Mouse (Mus musculus) megakaryocyte progenitor cell, adult 5-6 weeks (primary cell): ENCODE measurements around the gene Spata17. TPM values are rescaled to one million over a fixed set of nuclear protein-coding genes. Genes with fewer than 3 reads are reported as not detected.

Experiments
- ATAC-seq: replicated peaks from 2 replicates; pipeline ENCODE4 v1.8.0; 2016; ENCODE audit warnings: mild to moderate bottlenecking, moderate TSS enrichment, inconsistent platforms; ENCODE audit not compliant: poor library complexity
- total RNA-seq, 2 experiments: library from RNA; stranded (forward) in 1 of 2; stranded (reverse) in 1 of 2; fragments of 157-497, 149-512 nt in 1 of 2; fragments of 200-1000 nt in 1 of 2; gene quantifications; 2 replicates each; pipeline versions ENCODE4 v1.2.3 to v1.2.4; 2015 to 2017

Gene Spata17
- total RNA-seq, 2 experiments from 2014 or later = 2.2 TPM; not detected in 1

DNA sequence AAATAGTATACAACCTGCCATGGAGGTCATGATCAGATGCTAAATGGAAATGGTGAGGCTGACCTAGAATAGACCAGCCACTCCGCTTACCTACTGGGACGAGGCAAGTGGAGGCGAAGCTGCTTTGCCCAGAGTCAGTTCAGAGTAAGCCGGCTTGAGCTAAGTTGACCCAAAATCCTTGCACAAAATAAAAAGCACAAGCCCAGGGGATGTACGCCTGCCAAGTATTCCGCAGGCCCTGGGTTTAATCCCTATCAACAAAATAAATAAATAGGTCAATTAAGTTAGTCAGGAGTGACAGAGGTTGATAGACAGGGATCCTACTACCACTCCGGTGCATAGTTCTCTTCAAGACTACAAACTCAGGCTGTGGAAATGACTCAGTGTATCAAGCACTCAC lies 207.0 kb downstream of the Spata17 start:
- no peak for ATAC-seq

DNA sequence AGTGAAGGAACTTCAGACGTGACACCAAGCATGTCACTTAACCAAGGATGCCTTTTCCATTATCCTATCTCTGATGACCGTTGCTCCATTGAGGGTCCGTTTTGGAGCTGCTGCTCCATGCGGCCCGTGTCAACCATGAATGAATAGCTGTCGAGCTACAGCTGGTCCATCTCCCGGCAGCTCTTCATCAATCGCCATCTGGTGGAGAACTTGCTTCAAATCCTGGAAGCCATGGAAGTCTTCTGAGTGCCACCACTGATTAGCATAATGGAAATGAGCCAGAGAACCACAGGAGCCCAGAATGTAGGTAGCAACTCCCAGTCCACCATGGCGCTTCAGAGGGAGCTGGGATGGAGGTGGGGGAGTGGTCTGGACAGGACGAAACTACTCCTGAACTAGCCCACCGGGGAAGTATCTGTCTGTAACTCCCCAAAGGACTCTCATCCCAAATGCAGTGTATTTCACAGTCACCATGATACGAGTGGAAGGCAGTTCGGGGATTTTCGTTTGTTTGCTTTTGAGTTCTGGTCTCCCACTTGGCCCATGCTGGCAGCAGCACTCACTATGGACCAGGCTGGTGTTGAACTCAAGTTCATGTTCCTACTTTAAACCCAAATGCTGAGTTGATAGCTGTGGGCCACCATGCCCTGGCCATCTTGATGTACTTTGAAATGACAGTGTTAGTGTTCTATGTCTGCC lies 208.9 kb downstream of the Spata17 start:
- no peak for ATAC-seq

DNA sequence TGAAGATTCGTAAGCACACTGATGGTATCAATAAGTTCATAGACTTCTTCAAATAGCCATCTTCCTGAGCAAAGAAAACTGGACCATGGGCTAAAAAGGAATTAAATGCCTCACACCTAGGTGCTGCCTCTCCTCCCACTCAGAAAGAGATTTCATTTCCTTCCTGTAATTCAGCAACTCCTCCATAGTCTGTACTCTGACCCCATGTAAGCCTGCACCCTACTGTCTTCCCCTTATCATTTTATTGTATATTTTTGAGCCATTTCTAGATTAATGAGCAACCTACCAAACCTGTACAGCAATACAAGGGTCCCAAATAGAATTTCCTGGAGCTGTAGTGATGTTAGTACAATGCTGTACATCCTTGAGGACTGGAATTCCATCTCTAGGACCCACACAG lies 211.0 kb downstream of the Spata17 start:
- ATAC-seq = no peak

DNA sequence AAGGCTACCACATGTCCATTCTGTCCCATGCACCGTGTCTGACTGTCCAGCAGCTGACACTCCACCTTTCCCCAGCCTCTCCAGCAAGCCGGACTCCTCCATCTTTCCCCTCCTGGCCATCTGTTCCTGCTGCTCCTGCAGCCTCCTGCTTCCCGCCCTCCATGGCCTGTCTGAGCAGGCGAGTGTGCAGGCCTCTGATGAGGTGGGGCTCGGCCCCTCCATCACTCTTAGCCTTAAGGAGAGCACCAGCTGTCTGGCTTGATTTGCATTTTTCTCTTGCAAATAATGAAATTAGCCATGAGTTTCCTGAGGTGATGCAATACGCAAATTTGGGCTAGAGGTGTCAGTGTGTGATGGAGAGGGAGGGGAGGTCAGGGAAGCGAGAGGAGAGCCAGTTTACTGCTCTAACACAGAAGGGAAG lies 211.8 kb downstream of the Spata17 start:
- ATAC-seq = no peak

DNA sequence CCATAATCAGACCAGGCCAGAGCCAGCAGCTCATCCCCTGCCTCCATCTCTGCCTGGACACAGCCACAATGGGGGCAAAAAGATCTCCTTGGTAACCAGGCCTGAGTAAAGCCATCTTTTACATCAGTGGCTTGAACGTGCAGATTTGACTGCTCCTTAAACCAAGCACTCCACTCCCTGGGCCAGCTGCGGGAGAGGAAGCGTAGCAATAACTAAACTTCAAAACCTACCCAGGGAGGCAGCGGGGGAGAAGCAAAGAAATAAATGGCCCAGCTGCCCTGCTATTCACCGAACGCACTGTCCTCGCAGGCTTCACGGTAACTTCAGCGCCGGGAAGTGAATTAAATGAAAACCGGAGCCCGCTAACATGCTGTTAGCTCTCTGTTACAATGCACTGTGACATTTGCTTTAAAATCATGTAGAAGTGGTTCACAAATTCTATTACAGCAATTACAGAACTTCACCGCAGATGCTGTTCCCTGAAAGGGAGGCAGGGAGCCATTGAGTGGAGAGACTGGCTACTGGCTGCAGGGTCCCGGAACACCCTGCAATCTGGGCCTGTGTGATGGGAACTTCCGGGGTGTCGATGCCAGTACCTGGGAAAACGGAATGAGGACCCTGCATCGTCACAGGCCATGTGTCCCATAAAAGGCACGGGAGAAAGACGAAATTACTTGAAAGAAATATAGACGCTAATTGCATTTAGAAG lies 217.5 kb downstream of the Spata17 start:
- no peak for ATAC-seq

Other genes with a start within 250 kb of the Spata17 start
- not detected in 2 replicates for gene D1Pas1, start 248.0 kb downstream of the Spata17 start, total RNA-seq (2015)
- gene D1Pas1, start 248.0 kb downstream of the Spata17 start, total RNA-seq (2017) = not detected in 2 replicates
- gene Gpatch2, start within 50 bp of the Spata17 start, total RNA-seq (2015) = 9.5 and 9.7 TPM in 2 replicates
- 21.5 and 29.6 TPM in 2 replicates for gene Gpatch2, start within 50 bp of the Spata17 start, total RNA-seq (2017)